Mouse (Mus musculus) lung, adult 2 months (tissue): ENCODE measurements around the gene Sp3.

Experiments
- CTCF ChIP-seq: fragments of 200-500 bp; IDR thresholded peaks from 2 replicates; pipeline ENCODE4 v1.5.1; 2011; ENCODE audit warnings: mild to moderate bottlenecking, low read length, control low read depth; ENCODE audit not compliant: insufficient read depth
- POLR2A ChIP-seq: fragments of 200-500 bp; IDR thresholded peaks from 2 replicates; pipeline ENCODE4 v1.6.1; 2011; ENCODE audit warnings: low read depth, mild to moderate bottlenecking, control low read depth, low read length, borderline replicate concordance; ENCODE audit errors: extremely low read depth

- TF ChIP-seq CTCF: no peak
- TF ChIP-seq POLR2A: no peak
These were observed 13.9 kb upstream of the Sp3 start for GRCm38 (mm10) chr2:72994165-72994564.
